In the genomic region with DNA sequence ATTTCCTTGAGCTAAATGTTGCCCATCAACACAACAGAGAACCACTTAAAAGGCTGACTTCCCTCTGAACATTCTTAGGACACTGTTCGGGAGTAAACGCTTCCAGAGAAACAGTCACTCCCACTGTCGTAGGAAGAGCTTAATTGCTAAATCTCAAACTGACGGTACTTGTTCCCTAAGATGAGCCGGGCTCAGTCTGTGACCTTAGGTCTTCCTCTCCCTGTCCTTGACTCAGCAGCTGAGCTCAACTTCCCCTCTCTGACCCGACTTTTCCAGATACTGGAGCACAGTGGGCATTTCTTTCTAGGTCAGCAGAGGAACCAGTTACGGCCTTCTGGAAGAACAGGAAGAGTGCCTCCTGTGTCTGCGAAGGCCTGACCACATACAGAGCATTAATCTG, we compare ENCODE assay signal across 12 mouse cellular contexts.
A peak's percentile ranks its signal among the peaks of the same experiment; 100 is the strongest.
DNase-seq lines count a peak whose midpoint lies in the region; ATAC-seq and TF ChIP-seq lines count a peak whose summit lies in the region.
"Had no signal": no experiment of that assay in that cellular context is flagged by ENCODE, and none has a peak within 500 bp of the region (broad histone marks: within the 10 kb centered on the region; RNA-seq: fewer than 3 reads in every experiment).

No protein-coding gene starts in this region.

- DNase-seq in heart, adult 11 months = peak; percentile 96
- no peak for DNase-seq in heart, postnatal 25 days (ENCODE audit: low spot score)
- DNase-seq in liver, adult 2 months (ENCODE audit: extremely low read depth, low read depth, low spot score) = peak; percentile 56
- DNase-seq in liver, embryonic 11.5 days (ENCODE audit: low spot score) = no peak
- peak; percentile 39 to 40 for DNase-seq in monocyte, adult 2 months (ENCODE audit: low read depth in 1 of 2, low spot score in 2 of 2)
- no peak for DNase-seq in cerebellum, postnatal 14 days
- DNase-seq in thymus, adult 18-20 months = no peak
- DNase-seq: cerebellum, adult 9-11 months; right cerebral cortex, postnatal 25 days had no signal

- peak overlapping the region; percentile 5 for H3K27ac ChIP-seq in liver, adult 2 months (replicated peaks; ENCODE audit: insufficient read depth, low read depth, low read length)
- H3K27ac ChIP-seq in liver, embryonic 11.5 days (ENCODE audit: low read depth, low read length) = no peak overlapping the region
- H3K27ac ChIP-seq: heart, embryonic 13.5 days had no signal

- no peak overlapping the region for H3K4me3 ChIP-seq in liver, adult 2 months (ENCODE audit: insufficient read depth, low read depth, low read length)
- no peak overlapping the region for H3K4me3 ChIP-seq in liver, embryonic 11.5 days (ENCODE audit: low read depth, low read length)
- H3K4me3 ChIP-seq: heart, embryonic 13.5 days; myocyte had no signal

- no peak for TF ChIP-seq POLR2A in liver, adult 2 months (IDR thresholded peaks at IDR 0.05; ENCODE audit: extremely low read depth, insufficient read depth, low read length)

- WGBS in liver, adult 2 months = 73% methylated on average over 8 of the region's 8 CpGs
- WGBS in liver, embryonic 11.5 days = 39% methylated on average over 8 of the region's 8 CpGs

- no peak overlapping the region for H3K9ac ChIP-seq in liver, adult 2 months (ENCODE audit: low read depth, low read length)
- H3K9ac ChIP-seq in liver, embryonic 11.5 days (ENCODE audit: low read depth, low read length) = no peak overlapping the region
- H3K9ac ChIP-seq: heart, embryonic 13.5 days had no signal

- peaks cover 10% of the 10 kb centered on the region; the same call in 1 of the 2 replicates for H3K79me2 ChIP-seq in liver, adult 2 months (ENCODE audit: control insufficient read depth, insufficient read depth, low read length)

- H3K4me2 ChIP-seq in liver, embryonic 11.5 days = no peak overlapping the region

- H3K36me3 ChIP-seq in liver, adult 2 months (ENCODE audit: control insufficient read depth, insufficient read depth, low read length) = no peaks in the 10 kb centered on the region
- no peaks in the 10 kb centered on the region for H3K36me3 ChIP-seq in liver, embryonic 11.5 days (ENCODE audit: control insufficient read depth, insufficient read depth, low read length)
- H3K36me3 ChIP-seq: heart, embryonic 13.5 days had no signal

- peaks cover 16% of the 10 kb centered on the region for H3K4me1 ChIP-seq in liver, adult 2 months (ENCODE audit: control insufficient read depth, insufficient read depth, low read length)
- H3K4me1 ChIP-seq in liver, embryonic 11.5 days (replicated peaks; ENCODE audit: control insufficient read depth, insufficient read depth, low read length) = peaks cover 7% of the 10 kb centered on the region

- TF ChIP-seq CTCF in liver, adult 2 months (IDR thresholded peaks at IDR 0.05; ENCODE audit: low read depth, low read length) = no peak

- intact Hi-C loops in heart, postnatal 25 days (cut with DNase I) = no loop called here

- no peak for ATAC-seq in liver, embryonic 11.5 days (replicated peaks; ENCODE audit: low FRiP score)
- ATAC-seq in granulocyte monocyte progenitor cell, adult 5-6 weeks (replicated peaks; ENCODE audit: poor library complexity, severe bottlenecking) = peak; percentile 92

- H3K27me3 ChIP-seq in liver, adult 2 months (ENCODE audit: control insufficient read depth, insufficient read depth, low read length) = no peaks in the 10 kb centered on the region
- H3K27me3 ChIP-seq in liver, embryonic 11.5 days (replicated peaks; ENCODE audit: control insufficient read depth, insufficient read depth, low read length) = no peaks in the 10 kb centered on the region
- H3K27me3 ChIP-seq: heart, embryonic 13.5 days had no signal

- no peaks in the 10 kb centered on the region for H3K9me3 ChIP-seq in liver, embryonic 11.5 days (ENCODE audit: control insufficient read depth, low read length)
- H3K9me3 ChIP-seq: heart, embryonic 13.5 days had no signal

Comparison
In these comparisons a context has a peak if more than half of its experiments do, and no peak if none do; other contexts are left out.
1. DNase-seq: peak in heart, adult 11 months (single experiment), liver, adult 2 months (single experiment) and monocyte, adult 2 months (2 of 2); none in heart, postnatal 25 days (single experiment), liver, embryonic 11.5 days (single experiment), cerebellum, postnatal 14 days (0 of 2) and thymus, adult 18-20 months (0 of 2).